Mouse (Mus musculus): ENCODE results near the gene Mymk.

DNA sequence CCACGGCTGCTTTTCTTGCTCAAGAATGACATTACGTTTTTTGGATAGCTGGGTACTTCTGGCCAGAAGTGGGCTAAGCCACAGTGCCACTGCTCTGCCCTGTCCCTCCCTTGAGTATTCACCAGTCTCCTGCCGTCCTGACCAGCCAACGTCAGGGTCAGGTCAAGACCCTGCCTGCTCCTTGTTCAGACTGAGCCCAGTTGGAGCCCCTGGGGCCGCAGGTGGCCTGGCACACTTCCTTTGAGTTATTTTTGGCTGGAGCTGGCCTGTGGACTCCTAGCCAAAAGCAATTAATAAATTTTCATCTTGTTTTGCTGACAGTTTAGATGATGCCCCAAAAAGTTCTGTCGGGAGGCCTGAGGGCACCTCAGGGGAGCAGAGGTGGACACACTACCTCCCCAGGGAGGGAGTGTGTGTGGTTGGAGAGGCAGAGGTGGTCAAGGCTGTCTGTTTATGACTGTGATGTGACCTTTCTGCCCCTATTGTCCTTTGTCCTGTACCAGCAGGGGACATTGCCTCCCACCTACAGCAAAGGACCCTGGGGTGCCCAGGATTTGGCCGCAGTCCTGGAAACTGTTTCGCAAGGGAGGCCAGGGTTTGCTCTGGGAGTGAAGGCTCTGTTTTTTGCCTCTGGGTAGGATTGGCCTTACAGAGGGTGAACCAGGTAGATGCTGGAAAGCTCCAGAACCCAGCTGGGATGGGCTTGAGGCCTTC, 29.7 kb downstream of the Mymk start:
- TF ChIP-seq CTCF (IDR thresholded peaks at IDR 0.05; ENCODE audit: low read depth, low read length) (no peak), POLR2A (IDR thresholded peaks at IDR 0.05; ENCODE audit: extremely low read depth, insufficient read depth, low read length) (0 out of 2 replicates have a peak, but pooled peaks have one; percentile 16)
